Mouse (Mus musculus): Measurements from ENCODE around the gene Serpinb3a. TPM values are rescaled to one million over a fixed set of nuclear protein-coding genes. Genes with fewer than 3 reads are reported as not detected.

The Serpinb3a gene
- not detected for polyA plus RNA-seq (2015; fragmentation: Illumina TruSeq; extraction: RNeasy Lipid Tissue Mini Kit (QIAGEN cat#74804); ENCODE audit: low read depth, low replicate concordance)

GRCm38 (mm10) chr1:107052203-107052602, at the start of gene Serpinb3a:
TSS of gene Serpinb3a (minus strand) at chr1:107052303.

GRCm38 (mm10) chr1:107083406-107083805, 31.3 kb upstream of the Serpinb3a start, which contains the start of gene Serpinb3d:
TSS of gene Serpinb3d (minus strand) at chr1:107083506.

Other genes with a start within 250 kb of the Serpinb3a start
- not detected for gene Serpinb5, start 191.1 kb downstream of the Serpinb3a start, polyA plus RNA-seq (2015; fragmentation: Illumina TruSeq; extraction: RNeasy Lipid Tissue Mini Kit (QIAGEN cat#74804); ENCODE audit: low read depth, low replicate concordance)
- gene Serpinb12, start 117.9 kb downstream of the Serpinb3a start, polyA plus RNA-seq (2015; fragmentation: Illumina TruSeq; extraction: RNeasy Lipid Tissue Mini Kit (QIAGEN cat#74804); ENCODE audit: low read depth, low replicate concordance) = not detected
- gene Serpinb13, start 71.3 kb downstream of the Serpinb3a start, polyA plus RNA-seq (2015; fragmentation: Illumina TruSeq; extraction: RNeasy Lipid Tissue Mini Kit (QIAGEN cat#74804); ENCODE audit: low read depth, low replicate concordance) = not detected
- not detected for gene Serpinb3d, start 31.2 kb upstream of the Serpinb3a start, polyA plus RNA-seq (2015; fragmentation: Illumina TruSeq; extraction: RNeasy Lipid Tissue Mini Kit (QIAGEN cat#74804); ENCODE audit: low read depth, low replicate concordance)
- gene Serpinb3b, start 226.1 kb upstream of the Serpinb3a start, polyA plus RNA-seq (2015; fragmentation: Illumina TruSeq; extraction: RNeasy Lipid Tissue Mini Kit (QIAGEN cat#74804); ENCODE audit: low read depth, low replicate concordance) = not detected
- gene Serpinb3c, start 226.1 kb upstream of the Serpinb3a start, polyA plus RNA-seq (2015; fragmentation: Illumina TruSeq; extraction: RNeasy Lipid Tissue Mini Kit (QIAGEN cat#74804); ENCODE audit: low read depth, low replicate concordance) = not detected

Data from brain, adult 10 weeks (tissue).